Comparison of ENCODE assay signal across 17 mouse cellular contexts in genomic region chr8:44548885-44549284, GRCm38 (mm10).
"Had no signal": no experiment of that assay in that cellular context is flagged by ENCODE, and none has a peak within 500 bp of the region (broad histone marks: within the 10 kb centered on the region; RNA-seq: fewer than 3 reads in every experiment).

No protein-coding gene starts in this region.

- H3K4me3 ChIP-seq: left cerebral cortex, adult 2 months; liver, embryonic 13.5 days; lung, embryonic 15.5 days; megakaryocyte, embryonic 14.5 days; midbrain, embryonic 15.5 days; neural tube, embryonic 13.5 days; stomach, embryonic 15.5 days had no signal

- H3K27me3 ChIP-seq: liver, embryonic 13.5 days; lung, embryonic 15.5 days; megakaryocyte, embryonic 14.5 days; midbrain, embryonic 15.5 days; neural tube, embryonic 13.5 days; stomach, embryonic 15.5 days had no signal

- H3K27ac ChIP-seq: left cerebral cortex, adult 2 months; liver, embryonic 13.5 days; lung, embryonic 15.5 days; macrophage; midbrain, embryonic 15.5 days; neural tube, embryonic 13.5 days; stomach, embryonic 15.5 days had no signal

- ATAC-seq: liver, postnatal 0 days; midbrain, embryonic 15.5 days had no signal

- H3K9ac ChIP-seq: liver, embryonic 13.5 days; liver, postnatal 0 days; lung, embryonic 15.5 days; midbrain, embryonic 15.5 days; neural tube, embryonic 13.5 days; stomach, embryonic 15.5 days had no signal

- DNase-seq: kidney, postnatal 25 days; liver; liver, embryonic 13.5 days; liver, postnatal 0 days; lung, postnatal 14 days; retina, postnatal 1 day; right cerebral cortex, postnatal 4 days; thymus, adult 2 months; thymus, postnatal 25 days had no signal

- H3K4me1 ChIP-seq: liver, embryonic 13.5 days; lung, embryonic 15.5 days; megakaryocyte, embryonic 14.5 days; midbrain, embryonic 15.5 days; neural tube, embryonic 13.5 days; stomach, embryonic 15.5 days had no signal

- H3K36me3 ChIP-seq: liver, embryonic 13.5 days; lung, embryonic 15.5 days; midbrain, embryonic 15.5 days; neural tube, embryonic 13.5 days; stomach, embryonic 15.5 days had no signal

- H3K9me3 ChIP-seq: liver, embryonic 13.5 days; lung, embryonic 15.5 days; megakaryocyte, embryonic 14.5 days; midbrain, embryonic 15.5 days; neural tube, embryonic 13.5 days; stomach, embryonic 15.5 days had no signal

- H3K4me2 ChIP-seq: liver, embryonic 13.5 days; lung, embryonic 15.5 days; midbrain, embryonic 11.5 days; midbrain, embryonic 15.5 days; neural tube, embryonic 13.5 days; stomach, embryonic 15.5 days had no signal
